Mouse (Mus musculus) neural tube, embryonic 14.5 days (tissue): ENCODE measurements around the gene Cftr. TPM values are rescaled to one million over a fixed set of nuclear protein-coding genes. Genes with fewer than 3 reads are reported as not detected.

ENCODE experiments used
- ATAC-seq: fragments of 200-750 bp; cut with Nextera tagmentation; 2 replicates; pipeline ENCODE4 v1.8.0; 2017; ENCODE audit warnings: low read depth, mild to moderate bottlenecking, moderate TSS enrichment, moderate library complexity
- H3K27ac ChIP-seq: fragments of 300-500 bp; sonication (generic); 2 replicates; pipeline ENCODE4 v1.5.1; 2014; ENCODE audit warnings: low read depth, mild to moderate bottlenecking, control low read depth, low read length, moderate library complexity, mixed read lengths
- H3K27me3 ChIP-seq: fragments of 300-500 bp; sonication (generic); 2 replicates; pipeline ENCODE4 v1.6.1; 2014; ENCODE audit warnings: low read length; ENCODE audit not compliant: control insufficient read depth, insufficient read depth
- H3K36me3 ChIP-seq: fragments of 300-500 bp; sonication (generic); 2 replicates; pipeline ENCODE4 v1.6.1; 2014; ENCODE audit warnings: low read length, mixed read lengths; ENCODE audit not compliant: control insufficient read depth, insufficient read depth
- H3K4me1 ChIP-seq: fragments of 300-500 bp; sonication (generic); 2 replicates; pipeline ENCODE4 v1.6.1; 2014; ENCODE audit warnings: low read length; ENCODE audit not compliant: control insufficient read depth, insufficient read depth
- H3K4me2 ChIP-seq: fragments of 300-500 bp; sonication (generic); 2 replicates; pipeline ENCODE4 v1.6.1; 2014; ENCODE audit warnings: mild to moderate bottlenecking, low read depth, low read length, control low read depth
- H3K4me3 ChIP-seq: fragments of 300-500 bp; sonication (generic); 2 replicates; pipeline ENCODE4 v1.5.1; 2014; ENCODE audit warnings: low read depth, low read length, control low read depth, mixed read lengths
- H3K9ac ChIP-seq: fragments of 300-500 bp; sonication (generic); replicated peaks from 2 replicates; pipeline ENCODE4 v1.6.1; 2014; ENCODE audit warnings: low read depth, mild to moderate bottlenecking, control low read depth, low read length, mixed read lengths
- H3K9me3 ChIP-seq: fragments of 300-500 bp; sonication (generic); 2 replicates; pipeline ENCODE4 v1.6.1; 2016; ENCODE audit warnings: low read length; ENCODE audit not compliant: control insufficient read depth
- WGBS: fragments of 180-500 bp; shearing (Covaris S2); extraction: QIAGEN DNeasy Blood & Tissue Kit; methylation state at CpG from one replicate; pipeline ENCODE4 v1.1.7; 2014; 5-methylcytosine and 5-hydroxymethylcytosine counted together
- polyA plus RNA-seq: library from polyadenylated mRNA; unstranded; fragments of >200 nt; fragmentation: Nextera tagmentation; extraction: Ambion mirVana; gene quantifications from 2 replicates; pipeline ENCODE4 v1.2.1, GENCODE M21; 2014

The Cftr gene
- polyA plus RNA-seq, 1 experiment from 2014 or later, result 0.31 TPM

DNA sequence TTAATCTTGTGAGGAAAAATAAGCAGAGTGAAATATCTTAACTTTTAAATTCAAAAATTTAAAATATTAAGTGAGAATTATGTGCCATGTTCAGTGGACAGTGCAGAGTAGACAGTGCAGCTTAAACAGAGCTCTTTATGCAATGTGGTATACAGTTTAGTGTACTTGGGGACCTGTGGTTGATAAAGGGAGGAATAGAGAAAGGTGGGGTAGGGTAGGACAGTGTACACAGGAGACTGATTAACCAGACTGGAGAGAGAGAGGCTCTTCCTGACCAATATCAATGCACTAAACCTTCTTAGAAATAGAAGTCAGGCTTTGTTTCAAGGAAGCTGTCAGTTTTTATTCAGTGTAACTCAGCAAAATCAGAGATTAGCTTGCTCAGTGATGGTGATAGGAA, 12.4 kb downstream of the Cftr start:
- no peaks in the 10 kb centered on the region for H3K36me3 ChIP-seq
- no peaks in the 10 kb centered on the region for H3K9me3 ChIP-seq
- H3K27me3 ChIP-seq, result no peaks in the 10 kb centered on the region
- no peak overlapping the region for H3K4me3 ChIP-seq
- no peak for ATAC-seq
- no peaks in the 10 kb centered on the region for H3K4me1 ChIP-seq
- no peak overlapping the region for H3K27ac ChIP-seq
- no peak overlapping the region for H3K9ac ChIP-seq
- H3K4me2 ChIP-seq, result no peak overlapping the region

DNA sequence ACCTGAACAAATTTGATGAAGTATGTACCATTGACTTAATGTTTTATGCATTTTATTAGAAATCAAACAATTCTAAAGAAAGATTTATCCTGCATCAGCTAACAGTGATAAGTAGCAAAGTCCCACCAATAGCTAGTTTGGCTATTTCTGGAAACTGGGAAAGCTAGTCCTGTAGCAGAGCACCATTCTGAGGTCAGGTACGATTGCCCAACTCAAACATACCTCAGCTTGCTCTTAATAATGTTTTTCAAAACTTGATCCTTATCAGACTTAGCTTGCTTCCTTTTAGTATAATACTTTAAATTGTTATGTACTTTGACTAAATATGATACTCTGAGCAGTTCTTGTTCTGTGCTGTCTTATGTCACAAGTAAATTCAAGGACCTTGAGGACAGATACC, 50.2 kb downstream of the Cftr start:
- Histone ChIP-seq H3K27me3 (no peaks in the 10 kb centered on the region), H3K9ac (no peak overlapping the region), H3K4me3 (no peak overlapping the region), H3K4me1 (no peaks in the 10 kb centered on the region), H3K9me3 (no peaks in the 10 kb centered on the region), H3K36me3 (no peaks in the 10 kb centered on the region), H3K4me2 (no peak overlapping the region), H3K27ac (no peak overlapping the region)
- 80% methylated on average over 1 of the region's 1 CpGs for WGBS
- no peak for ATAC-seq

DNA sequence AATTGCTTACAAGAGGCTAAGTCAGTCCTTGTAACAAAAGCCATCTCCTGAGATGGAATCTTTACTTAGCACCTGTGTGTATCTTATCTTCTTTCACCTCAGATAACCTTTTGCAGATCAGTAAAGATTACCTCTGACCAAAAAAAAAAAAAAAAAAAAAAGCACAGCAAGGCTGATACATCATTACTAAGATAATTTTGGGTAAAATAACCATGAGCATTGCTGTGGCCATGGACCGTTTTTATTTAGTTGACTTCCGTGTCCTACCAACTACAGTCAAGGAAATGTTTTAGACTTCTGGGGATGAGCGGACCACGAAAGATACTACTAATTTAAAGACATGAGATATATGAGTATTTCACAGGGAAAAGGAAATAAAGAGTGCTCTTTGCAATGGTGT, 52.7 kb downstream of the Cftr start:
- Histone ChIP-seq H3K9ac (no peak overlapping the region), H3K27ac (no peak overlapping the region), H3K4me1 (no peaks in the 10 kb centered on the region), H3K36me3 (no peaks in the 10 kb centered on the region), H3K9me3 (no peaks in the 10 kb centered on the region), H3K4me3 (no peak overlapping the region), H3K4me2 (no peak overlapping the region), H3K27me3 (no peaks in the 10 kb centered on the region)
- 91% methylated on average over 4 of the region's 4 CpGs for WGBS
- ATAC-seq, result no peak

DNA sequence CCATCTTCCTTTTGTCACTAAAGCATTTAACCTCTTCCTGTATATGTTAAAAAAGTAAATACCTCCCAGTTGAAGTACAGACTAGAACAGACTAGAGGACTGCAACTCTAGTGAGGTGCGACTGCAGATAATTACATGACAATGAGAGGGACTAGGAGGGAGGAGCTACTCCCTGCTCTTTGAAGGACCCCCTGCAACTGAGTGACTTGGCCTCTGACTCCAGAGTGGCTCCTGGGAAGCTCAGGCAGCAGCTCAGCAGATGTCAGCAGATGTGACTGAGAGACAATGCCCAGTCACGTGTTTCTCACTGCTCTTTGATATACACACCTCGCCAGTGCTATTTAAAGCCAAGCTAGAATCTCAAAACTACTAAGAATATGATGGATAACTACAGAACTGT, 54.7 kb downstream of the Cftr start:
- no peak overlapping the region for H3K9ac ChIP-seq
- H3K4me1 ChIP-seq, result no peaks in the 10 kb centered on the region
- H3K36me3 ChIP-seq, result no peaks in the 10 kb centered on the region
- H3K27ac ChIP-seq, result no peak overlapping the region
- no peak overlapping the region for H3K4me2 ChIP-seq
- 2% methylated on average over 3 of the region's 3 CpGs for WGBS
- H3K9me3 ChIP-seq, result no peaks in the 10 kb centered on the region
- ATAC-seq, result no peak
- no peak overlapping the region for H3K4me3 ChIP-seq
- H3K27me3 ChIP-seq, result no peaks in the 10 kb centered on the region

DNA sequence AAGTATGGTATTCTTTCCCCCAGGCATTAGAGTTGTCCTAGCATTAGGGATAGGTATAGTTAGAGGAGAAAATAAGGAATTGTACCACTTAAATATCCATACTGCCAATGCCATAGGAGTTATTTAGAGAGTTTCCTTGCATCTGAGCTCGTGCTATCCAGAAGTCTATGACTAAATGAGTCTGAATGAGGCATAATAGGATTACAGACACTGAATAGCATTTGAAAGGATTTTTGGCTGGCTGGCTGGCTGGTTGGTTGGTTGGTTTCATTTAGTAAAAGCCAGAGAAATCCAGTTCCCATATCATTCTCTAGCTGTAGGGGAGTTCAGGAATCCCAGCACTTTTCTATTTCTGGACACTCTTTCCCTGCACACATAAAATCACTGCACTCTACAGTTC, 76.0 kb downstream of the Cftr start:
- ATAC-seq, result no peak
- no peaks in the 10 kb centered on the region for H3K9me3 ChIP-seq
- no peak overlapping the region for H3K4me2 ChIP-seq
- H3K36me3 ChIP-seq, result no peaks in the 10 kb centered on the region
- no peaks in the 10 kb centered on the region for H3K27me3 ChIP-seq
- WGBS, result 67% methylated on average over 1 of the region's 1 CpGs
- no peak overlapping the region for H3K4me3 ChIP-seq
- H3K9ac ChIP-seq, result no peak overlapping the region
- no peak overlapping the region for H3K27ac ChIP-seq
- H3K4me1 ChIP-seq, result no peaks in the 10 kb centered on the region

DNA sequence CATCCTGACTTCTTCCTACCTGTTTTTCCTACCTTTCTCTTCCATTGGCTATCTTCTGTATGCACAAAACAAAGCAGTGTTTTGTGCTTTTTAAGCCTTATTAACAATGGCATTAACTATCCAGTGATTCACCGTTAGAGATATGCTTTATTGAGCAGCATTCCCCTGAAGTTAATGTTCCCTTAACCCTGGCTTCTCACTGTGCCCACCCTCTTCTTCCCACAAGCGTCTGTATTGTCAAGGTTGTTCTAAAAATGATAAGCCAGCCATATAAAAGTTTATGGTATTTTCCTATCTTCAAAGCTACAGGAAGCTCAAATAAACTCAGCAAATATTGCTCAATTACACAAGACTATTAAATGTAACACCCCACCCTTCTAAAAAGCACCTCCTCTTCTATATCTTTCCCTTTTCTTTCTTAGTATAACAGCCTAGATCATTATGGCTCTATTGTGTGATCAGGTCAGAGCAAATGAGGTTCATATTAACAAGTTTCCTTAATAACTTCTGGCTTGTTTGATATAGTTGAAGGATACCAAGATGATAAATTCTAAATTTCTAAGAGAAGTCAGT, 77.5 kb downstream of the Cftr start:
- 54% methylated on average over 2 of the region's 2 CpGs for WGBS
- no peak for ATAC-seq

DNA sequence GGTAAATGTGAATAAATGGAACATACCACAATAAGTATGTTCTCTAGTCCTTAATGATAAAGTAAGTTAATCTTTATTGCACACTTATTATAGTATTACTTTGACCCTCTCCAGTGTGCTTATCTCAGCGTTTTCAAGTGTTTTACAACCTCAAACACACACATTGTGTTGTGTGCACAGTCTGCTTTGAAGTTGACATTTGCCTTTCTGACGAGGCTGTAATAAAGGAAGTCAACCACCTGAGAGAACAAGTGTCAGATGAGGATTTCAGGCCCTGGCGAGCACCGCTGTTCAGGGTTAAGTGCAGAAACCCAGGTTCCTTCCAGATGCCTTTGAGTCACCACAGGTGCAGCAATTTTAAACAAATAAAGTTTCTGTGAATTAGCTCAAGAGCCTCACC, 78.0 kb downstream of the Cftr start:
- H3K36me3 ChIP-seq, result no peaks in the 10 kb centered on the region
- no peaks in the 10 kb centered on the region for H3K27me3 ChIP-seq
- H3K9me3 ChIP-seq, result no peaks in the 10 kb centered on the region
- WGBS, result 37% methylated on average over 4 of the region's 4 CpGs
- no peak overlapping the region for H3K9ac ChIP-seq
- H3K27ac ChIP-seq, result no peak overlapping the region
- no peak for ATAC-seq
- H3K4me3 ChIP-seq, result no peak overlapping the region
- no peak overlapping the region for H3K4me2 ChIP-seq
- no peaks in the 10 kb centered on the region for H3K4me1 ChIP-seq

More for the DNA sequence above, 77.5 kb downstream of the Cftr start:
- no peak overlapping the region for H3K9ac ChIP-seq
- no peaks in the 10 kb centered on the region for H3K4me1 ChIP-seq
- H3K27ac ChIP-seq, result no peak overlapping the region
- no peak overlapping the region for H3K4me2 ChIP-seq
- no peaks in the 10 kb centered on the region for H3K36me3 ChIP-seq
- H3K9me3 ChIP-seq, result no peaks in the 10 kb centered on the region
- H3K4me3 ChIP-seq, result no peak overlapping the region
- H3K27me3 ChIP-seq, result no peaks in the 10 kb centered on the region

DNA sequence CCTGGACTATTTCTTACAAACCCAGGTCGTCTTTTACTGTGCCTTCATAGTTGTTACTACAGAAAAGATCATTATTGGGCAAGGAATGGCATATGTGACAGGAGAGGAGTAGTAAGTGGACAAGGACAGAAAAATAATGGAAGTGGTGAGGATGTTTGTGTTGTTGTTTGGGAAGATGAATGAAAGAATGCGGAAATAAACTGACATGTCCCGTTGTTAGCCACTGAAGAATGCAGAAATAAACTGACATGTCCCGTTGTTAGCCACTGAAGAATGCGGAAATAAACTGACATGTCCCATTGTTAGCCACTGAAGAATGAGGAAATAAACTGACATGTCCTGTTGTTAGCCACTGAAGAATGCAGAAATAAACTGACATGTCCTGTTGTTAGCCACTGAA, 84.1 kb downstream of the Cftr start:
- H3K36me3 ChIP-seq, result no peaks in the 10 kb centered on the region
- no peak overlapping the region for H3K27ac ChIP-seq
- H3K4me2 ChIP-seq, result no peak overlapping the region
- H3K9me3 ChIP-seq, result no peaks in the 10 kb centered on the region
- H3K4me1 ChIP-seq, result no peaks in the 10 kb centered on the region
- no peak overlapping the region for H3K9ac ChIP-seq
- ATAC-seq, result no peak
- no peak overlapping the region for H3K4me3 ChIP-seq
- 35% methylated on average over 5 of the region's 5 CpGs for WGBS
- H3K27me3 ChIP-seq, result no peaks in the 10 kb centered on the region

DNA sequence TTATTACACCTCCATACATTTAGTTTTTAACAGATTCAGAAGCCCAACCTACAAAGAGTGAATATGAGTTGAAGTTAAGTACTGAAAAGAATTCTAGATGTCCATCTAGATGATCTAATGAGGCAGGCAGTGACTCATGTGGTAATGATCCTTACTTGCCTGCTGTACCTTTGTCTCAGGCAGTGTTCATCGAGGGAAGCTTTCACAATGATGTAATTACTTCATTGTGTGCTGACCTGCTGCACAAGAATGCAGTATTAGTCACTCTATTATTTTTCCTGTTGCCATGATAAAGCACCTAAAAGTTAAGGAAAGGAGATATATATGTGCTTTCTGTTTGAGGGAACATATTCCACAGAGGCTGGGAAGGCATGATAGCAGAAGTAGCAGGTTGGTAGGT, 100.5 kb downstream of the Cftr start:
- Histone ChIP-seq H3K27ac (no peak overlapping the region), H3K36me3 (no peaks in the 10 kb centered on the region), H3K4me2 (no peak overlapping the region), H3K4me1 (no peaks in the 10 kb centered on the region), H3K9me3 (no peaks in the 10 kb centered on the region), H3K4me3 (no peak overlapping the region), H3K27me3 (no peaks in the 10 kb centered on the region), H3K9ac (no peak overlapping the region)
- no peak for ATAC-seq
- WGBS, result 8% methylated on average over 1 of the region's 1 CpGs

DNA sequence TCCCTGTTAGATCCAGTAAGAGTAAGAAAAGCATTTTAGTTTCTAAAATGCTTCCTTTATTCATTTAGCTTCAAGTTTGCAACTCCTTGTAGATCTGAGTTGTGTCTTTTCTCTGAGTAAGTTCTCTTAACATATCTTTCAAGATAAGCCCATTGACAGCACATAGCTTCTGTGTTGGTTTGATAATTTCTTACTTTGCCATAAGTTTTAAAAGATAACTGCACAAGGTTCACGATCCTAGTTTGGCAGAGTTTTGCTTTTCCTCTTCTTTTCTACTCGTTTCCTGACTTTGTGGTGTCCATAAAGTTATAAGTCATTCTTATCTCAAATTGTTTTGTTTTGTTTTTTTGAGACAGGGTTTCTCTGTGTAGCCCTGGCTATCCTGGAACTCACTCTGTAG, 130.3 kb downstream of the Cftr start:
- no peak for ATAC-seq
- H3K36me3 ChIP-seq, result no peaks in the 10 kb centered on the region
- 81% methylated on average over 2 of the region's 2 CpGs for WGBS

More for the DNA sequence above, 130.3 kb downstream of the Cftr start:
- Histone ChIP-seq H3K27ac (no peak overlapping the region), H3K4me2 (no peak overlapping the region), H3K27me3 (no peaks in the 10 kb centered on the region), H3K4me3 (no peak overlapping the region), H3K9me3 (no peaks in the 10 kb centered on the region), H3K9ac (no peak overlapping the region), H3K4me1 (no peaks in the 10 kb centered on the region)
